Mouse (Mus musculus): Measurements from ENCODE around the gene R3hdm4. TPM values are rescaled to one million over a fixed set of nuclear protein-coding genes. Genes with fewer than 3 reads are reported as not detected.

The R3hdm4 gene
- polyA plus RNA-seq, 1 experiment from 2014 or later, result 243 TPM

GRCm38 (mm10) chr10:79883297-79884084 lies 37.5 kb downstream of the R3hdm4 start:
- peaks cover 50% of the 10 kb centered on the region for H3K27me3 ChIP-seq
- H3K4me1 ChIP-seq (replicated peaks), result peaks cover 16% of the 10 kb centered on the region
- ATAC-seq (ENCODE audit: low FRiP score), result no peak
- H3K4me3 ChIP-seq, result no peak overlapping the region
- no peaks in the 10 kb centered on the region for H3K36me3 ChIP-seq
- H3K9ac ChIP-seq, result no peak overlapping the region
- no peak overlapping the region for H3K4me2 ChIP-seq
- H3K27ac ChIP-seq, result no peak overlapping the region
- WGBS, result 16% methylated on average over 22 of the region's 22 CpGs
- H3K9me3 ChIP-seq, result no peaks in the 10 kb centered on the region

DNA sequence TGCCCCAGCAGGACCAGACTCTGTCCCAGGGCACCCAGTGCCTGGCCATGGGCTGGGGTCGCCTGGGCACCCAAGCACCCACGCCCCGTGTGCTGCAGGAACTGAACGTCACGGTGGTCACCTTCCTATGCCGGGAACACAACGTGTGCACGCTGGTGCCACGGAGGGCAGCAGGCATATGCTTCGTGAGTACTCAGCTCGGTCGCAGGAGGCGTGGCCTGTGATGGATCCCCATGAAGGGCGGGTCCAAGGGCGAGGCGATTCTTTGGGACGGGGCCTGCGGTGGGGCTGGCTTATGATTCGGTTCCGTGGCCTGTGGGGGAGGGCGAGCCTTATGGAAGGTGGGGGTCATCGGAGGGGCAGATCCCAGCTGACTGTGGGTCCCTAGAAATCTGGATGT lies 39.0 kb downstream of the R3hdm4 start:
- no peak for ATAC-seq (ENCODE audit: low FRiP score)
- H3K27me3 ChIP-seq, result peaks cover 45% of the 10 kb centered on the region
- no peak overlapping the region for H3K27ac ChIP-seq
- H3K36me3 ChIP-seq, result no peaks in the 10 kb centered on the region
- H3K4me1 ChIP-seq (replicated peaks), result peaks cover 16% of the 10 kb centered on the region
- peak overlapping the region; percentile 43 for H3K9ac ChIP-seq
- H3K9me3 ChIP-seq, result no peaks in the 10 kb centered on the region
- H3K4me3 ChIP-seq, result peak overlapping the region; percentile 7; the same call in 1 of the 2 replicates
- H3K4me2 ChIP-seq, result peak overlapping the region; percentile 40
- 6% methylated on average over 22 of the region's 22 CpGs for WGBS

- peaks cover 16% of the 10 kb centered on the region for H3K4me1 ChIP-seq (replicated peaks)
- H3K36me3 ChIP-seq, result no peaks in the 10 kb centered on the region
- ATAC-seq (ENCODE audit: low FRiP score), result no peak
- H3K27me3 ChIP-seq, result peaks cover 45% of the 10 kb centered on the region
- 17% methylated on average over 9 of the region's 9 CpGs for WGBS
- no peak overlapping the region for H3K27ac ChIP-seq
- H3K4me3 ChIP-seq, result no peak overlapping the region
- no peak overlapping the region for H3K9ac ChIP-seq
- H3K4me2 ChIP-seq, result no peak overlapping the region
- no peaks in the 10 kb centered on the region for H3K9me3 ChIP-seq
Measured at GRCm38 (mm10) chr10:79880721-79881120, 40.3 kb downstream of the R3hdm4 start.

GRCm38 (mm10) chr10:79879527-79879926 lies 41.5 kb downstream of the R3hdm4 start:
- peaks cover 26% of the 10 kb centered on the region for H3K4me1 ChIP-seq (replicated peaks)
- H3K27ac ChIP-seq, result no peak overlapping the region
- no peak for ATAC-seq (ENCODE audit: low FRiP score)
- peaks cover 45% of the 10 kb centered on the region for H3K27me3 ChIP-seq
- no peak overlapping the region for H3K4me2 ChIP-seq
- 40% methylated on average over 3 of the region's 3 CpGs for WGBS
- no peaks in the 10 kb centered on the region for H3K9me3 ChIP-seq
- no peaks in the 10 kb centered on the region for H3K36me3 ChIP-seq
- H3K9ac ChIP-seq, result no peak overlapping the region
- H3K4me3 ChIP-seq, result no peak overlapping the region

DNA sequence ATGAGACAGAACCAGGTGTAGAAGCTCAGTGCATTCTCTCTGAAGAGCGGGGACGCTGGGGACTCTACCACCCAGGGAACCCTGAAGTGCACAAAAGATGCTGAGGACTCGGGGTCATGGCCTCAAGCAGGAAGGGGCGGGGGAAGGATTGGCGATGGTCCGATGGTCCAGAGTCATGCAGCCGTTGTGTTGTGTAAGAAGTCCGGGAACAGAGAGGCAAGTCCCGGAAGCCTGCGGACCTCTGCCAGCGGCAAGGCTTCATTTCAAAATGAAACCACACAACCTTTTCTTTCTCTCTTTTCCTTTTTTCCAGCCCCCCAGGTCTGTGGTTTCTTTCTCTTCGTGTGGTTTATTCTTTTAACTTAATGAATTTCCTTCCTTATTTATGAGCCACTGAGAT lies 43.3 kb downstream of the R3hdm4 start:
- Histone ChIP-seq H3K4me3 (no peak overlapping the region), H3K36me3 (no peaks in the 10 kb centered on the region), H3K9me3 (no peaks in the 10 kb centered on the region), H3K4me2 (no peak overlapping the region), H3K9ac (no peak overlapping the region), H3K4me1 (replicated peaks) (peaks cover 25% of the 10 kb centered on the region), H3K27ac (no peak overlapping the region), H3K27me3 (peaks cover 30% of the 10 kb centered on the region)
- ATAC-seq (ENCODE audit: low FRiP score), result no peak
- 43% methylated on average over 12 of the region's 12 CpGs for WGBS

- no peak for ATAC-seq (ENCODE audit: low FRiP score)
- Histone ChIP-seq H3K9ac (no peak overlapping the region), H3K27me3 (peaks cover 24% of the 10 kb centered on the region), H3K36me3 (no peaks in the 10 kb centered on the region), H3K4me2 (no peak overlapping the region), H3K27ac (no peak overlapping the region), H3K9me3 (no peaks in the 10 kb centered on the region), H3K4me1 (replicated peaks) (peaks cover 27% of the 10 kb centered on the region), H3K4me3 (no peak overlapping the region)
- 50% methylated on average over 1 of the region's 1 CpGs for WGBS
Measured at GRCm38 (mm10) chr10:79877174-79877573, 43.8 kb downstream of the R3hdm4 start.

- H3K27me3 ChIP-seq, result no peaks in the 10 kb centered on the region
- H3K4me2 ChIP-seq, result peak within 1 kb of the TSS; percentile 98
- H3K27ac ChIP-seq, result peak within 1 kb of the TSS; percentile 96
- H3K4me3 ChIP-seq, result peak within 1 kb of the TSS; percentile 63
- peaks cover 48% of the 10 kb centered on the region for H3K4me1 ChIP-seq (replicated peaks)
- H3K36me3 ChIP-seq, result peaks cover 25% of the 10 kb centered on the region
- H3K9ac ChIP-seq, result peak within 1 kb of the TSS; percentile 97
- H3K9me3 ChIP-seq, result no peaks in the 10 kb centered on the region
- peak; percentile 91 for ATAC-seq (ENCODE audit: low FRiP score)
- under 1% methylated on average over 42 of the region's 57 CpGs for whole genome bisulfite sequencing
Measured at GRCm38 (mm10) chr10:79874290-79874862, 46.6 kb downstream of the R3hdm4 start, which contains the start of the genes Prtn3 and Plppr3. TSS of gene Prtn3 (plus strand) at chr10:79874476. TSS of gene Plppr3 (minus strand) at chr10:79874634.

DNA sequence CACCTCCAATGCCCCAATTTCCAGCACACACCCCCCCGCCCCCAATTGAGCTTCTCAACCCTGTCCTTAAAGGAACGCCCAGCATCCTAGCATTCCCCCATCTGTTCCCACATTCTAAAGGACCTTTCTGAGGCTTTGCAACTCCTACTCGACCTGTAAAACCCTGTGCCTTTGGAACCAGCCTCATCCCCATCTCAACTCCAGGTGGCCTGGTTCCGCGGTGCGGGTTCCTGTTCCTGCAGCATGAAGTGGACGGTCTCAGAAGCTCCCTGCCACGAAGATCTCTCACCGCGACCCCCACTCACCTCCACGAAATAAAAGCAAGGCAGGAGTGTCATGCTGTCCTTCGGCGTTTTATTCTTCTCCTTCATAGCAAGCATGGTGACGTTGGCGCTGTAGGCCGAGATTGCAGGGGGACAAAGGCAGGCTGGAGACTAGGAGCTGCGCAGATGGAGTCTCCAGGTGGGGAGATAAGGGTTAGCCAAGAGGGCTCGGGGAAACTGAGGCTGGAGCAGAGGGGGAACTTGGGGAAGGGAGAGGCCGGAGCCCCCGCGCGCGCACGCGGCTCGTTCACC lies 47.2 kb downstream of the R3hdm4 start:
- WGBS, result under 1% methylated on average over 26 of the region's 26 CpGs
- peaks cover 30% of the 10 kb centered on the region for H3K36me3 ChIP-seq
- H3K27me3 ChIP-seq, result no peaks in the 10 kb centered on the region
- H3K9ac ChIP-seq, result peak overlapping the region; percentile 97
- ATAC-seq (ENCODE audit: low FRiP score), result peak; percentile 13
- H3K4me2 ChIP-seq, result peak overlapping the region; percentile 98
- peaks cover 54% of the 10 kb centered on the region for H3K4me1 ChIP-seq (replicated peaks)
- peak overlapping the region; percentile 63 for H3K4me3 ChIP-seq
- peak overlapping the region; percentile 96 for H3K27ac ChIP-seq
- H3K9me3 ChIP-seq, result no peaks in the 10 kb centered on the region

- peak; percentile 7; the same call in 1 of the 2 replicates for ATAC-seq (ENCODE audit: low FRiP score)
- Histone ChIP-seq H3K4me1 (replicated peaks) (peaks cover 56% of the 10 kb centered on the region), H3K4me3 (peak overlapping the region; percentile 63), H3K4me2 (peak overlapping the region; percentile 98), H3K27ac (peak overlapping the region; percentile 96), H3K27me3 (no peaks in the 10 kb centered on the region), H3K9ac (peak overlapping the region; percentile 97), H3K9me3 (no peaks in the 10 kb centered on the region), H3K36me3 (peaks cover 32% of the 10 kb centered on the region)
- 2% methylated on average over 6 of the region's 6 CpGs for WGBS
Measured at GRCm38 (mm10) chr10:79873313-79873712, 47.7 kb downstream of the R3hdm4 start.

GRCm38 (mm10) chr10:79872862-79873261 lies 48.1 kb downstream of the R3hdm4 start:
- WGBS, result 42% methylated on average over 3 of the region's 3 CpGs
- H3K36me3 ChIP-seq, result peaks cover 34% of the 10 kb centered on the region
- H3K9me3 ChIP-seq, result no peaks in the 10 kb centered on the region
- H3K9ac ChIP-seq, result peak overlapping the region; percentile 97
- H3K4me1 ChIP-seq (replicated peaks), result peaks cover 56% of the 10 kb centered on the region
- H3K4me2 ChIP-seq, result peak overlapping the region; percentile 98
- H3K27ac ChIP-seq, result peak overlapping the region; percentile 96
- no peaks in the 10 kb centered on the region for H3K27me3 ChIP-seq
- no peak for ATAC-seq (ENCODE audit: low FRiP score)
- H3K4me3 ChIP-seq, result peak overlapping the region; percentile 63

DNA sequence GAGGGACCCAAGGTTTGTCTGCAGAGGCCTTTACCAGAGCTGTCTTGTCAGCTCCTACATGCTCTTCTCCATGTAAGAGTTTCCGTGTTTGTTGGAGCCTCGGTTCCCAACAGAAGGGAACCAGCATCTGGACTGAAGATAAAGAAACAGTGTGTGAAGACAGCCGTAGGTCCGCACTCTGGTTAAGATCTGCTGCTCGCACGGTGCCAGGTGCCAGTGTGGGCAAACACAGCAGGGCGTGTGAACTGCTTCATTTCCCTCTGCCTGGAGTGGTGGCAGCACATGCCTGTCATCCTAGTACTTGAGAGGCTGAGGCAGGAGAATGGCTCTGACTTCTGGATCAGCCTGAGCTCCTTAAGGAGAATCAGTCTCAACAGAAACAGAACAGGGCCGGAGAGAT lies 49.2 kb downstream of the R3hdm4 start:
- H3K9me3 ChIP-seq, result no peaks in the 10 kb centered on the region
- peaks cover 64% of the 10 kb centered on the region for H3K4me1 ChIP-seq (replicated peaks)
- H3K27me3 ChIP-seq, result no peaks in the 10 kb centered on the region
- ATAC-seq (ENCODE audit: low FRiP score), result no peak
- peak overlapping the region; percentile 98 for H3K4me2 ChIP-seq
- H3K4me3 ChIP-seq, result peak overlapping the region; percentile 63
- H3K36me3 ChIP-seq, result peaks cover 42% of the 10 kb centered on the region
- no peak overlapping the region for H3K27ac ChIP-seq
- WGBS, result 93% methylated on average over 8 of the region's 8 CpGs
- peak overlapping the region; percentile 97; the same call in 1 of the 2 replicates for H3K9ac ChIP-seq

GRCm38 (mm10) chr10:79866601-79867000 lies 54.4 kb downstream of the R3hdm4 start:
- no peak for ATAC-seq (ENCODE audit: low FRiP score)
- Histone ChIP-seq H3K27me3 (no peaks in the 10 kb centered on the region), H3K9ac (0 out of 2 replicates have a peak overlapping the region, but pooled peaks have one; percentile 8), H3K36me3 (peaks cover 86% of the 10 kb centered on the region), H3K9me3 (no peaks in the 10 kb centered on the region), H3K4me1 (replicated peaks) (peaks cover 66% of the 10 kb centered on the region), H3K4me2 (no peak overlapping the region), H3K4me3 (no peak overlapping the region), H3K27ac (0 out of 2 replicates have a peak overlapping the region, but pooled peaks have one; percentile 61)
- 82% methylated on average over 11 of the region's 11 CpGs for WGBS
